Mouse (Mus musculus) limb, embryonic 12.5 days (tissue): Measurements from ENCODE around the gene Rbbp6. TPM values are rescaled to one million over a fixed set of nuclear protein-coding genes. Genes with fewer than 3 reads are reported as not detected.
A peak's percentile ranks its signal among the peaks of the same experiment; 100 is the strongest.

ENCODE experiments used
- ATAC-seq: fragments of 200-750 bp; cut with Nextera tagmentation; 2 replicates; pipeline ENCODE4 v1.8.0; 2017; ENCODE audit warnings: low read depth, moderate TSS enrichment; ENCODE audit not compliant: insufficient number of reproducible peaks, insufficient read depth, low FRiP score, low TSS enrichment
- H3K27ac ChIP-seq: fragments of 300-500 bp; sonication (generic); 2 replicates; pipeline ENCODE4 v1.5.1; 2016; ENCODE audit warnings: mild to moderate bottlenecking, moderate library complexity
- H3K27me3 ChIP-seq: fragments of 300-500 bp; sonication (generic); 2 replicates; pipeline ENCODE4 v1.6.1; 2016; ENCODE audit warnings: mild to moderate bottlenecking, moderate library complexity
- H3K36me3 ChIP-seq: fragments of 300-500 bp; sonication (generic); 2 replicates; pipeline ENCODE4 v1.6.1; 2016; ENCODE audit warnings: mild to moderate bottlenecking, moderate library complexity
- H3K4me1 ChIP-seq: fragments of 300-500 bp; sonication (generic); replicated peaks from 2 replicates; pipeline ENCODE4 v1.6.1; 2016
- H3K4me2 ChIP-seq: fragments of 300-500 bp; sonication (generic); 2 replicates; pipeline ENCODE4 v1.6.1; 2016; ENCODE audit warnings: mild to moderate bottlenecking, moderate library complexity
- H3K4me3 ChIP-seq: fragments of 300-500 bp; sonication (generic); replicated peaks from 2 replicates; pipeline ENCODE4 v1.5.1; 2016; ENCODE audit warnings: mild to moderate bottlenecking
- H3K9ac ChIP-seq: fragments of 300-500 bp; sonication (generic); replicated peaks from 2 replicates; pipeline ENCODE4 v1.6.1; 2016; ENCODE audit warnings: mild to moderate bottlenecking, moderate library complexity
- H3K9me3 ChIP-seq: fragments of 300-500 bp; sonication (generic); 2 replicates; pipeline ENCODE4 v1.6.1; 2016; ENCODE audit warnings: mild to moderate bottlenecking, moderate library complexity
- WGBS: fragments of 180-500 bp; shearing (Covaris S2); methylation state at CpG from one replicate; pipeline ENCODE4 v1.1.7; 2016; 5-methylcytosine and 5-hydroxymethylcytosine counted together
- polyA plus RNA-seq: library from polyadenylated mRNA; unstranded; fragments of >200 nt; fragmentation: Nextera tagmentation; extraction: Ambion mirVana; gene quantifications from 2 replicates; pipeline ENCODE4 v1.2.1, GENCODE M21; 2016

Rbbp6 gene
- polyA plus RNA-seq, 1 experiment from 2014 or later = 38.7 TPM

GRCm38 (mm10) chr7:123013466-123013865, 48.0 kb downstream of the Rbbp6 start:
- no peak overlapping the region for H3K4me2 ChIP-seq
- no peak overlapping the region for H3K9ac ChIP-seq
- no peaks in the 10 kb centered on the region for H3K4me1 ChIP-seq
- no peaks in the 10 kb centered on the region for H3K27me3 ChIP-seq
- 75% methylated on average over 5 of the region's 5 CpGs for WGBS
- no peaks in the 10 kb centered on the region for H3K9me3 ChIP-seq
- no peak overlapping the region for H3K27ac ChIP-seq
- H3K4me3 ChIP-seq = no peak overlapping the region
- no peak for ATAC-seq
- no peaks in the 10 kb centered on the region for H3K36me3 ChIP-seq

- Histone ChIP-seq H3K27me3 (no peaks in the 10 kb centered on the region), H3K4me2 (no peak overlapping the region), H3K9ac (no peak overlapping the region), H3K36me3 (no peaks in the 10 kb centered on the region), H3K4me3 (no peak overlapping the region), H3K9me3 (no peaks in the 10 kb centered on the region), H3K27ac (no peak overlapping the region), H3K4me1 (no peaks in the 10 kb centered on the region)
- ATAC-seq = no peak
- 83% methylated on average over 7 of the region's 7 CpGs for WGBS
These were observed 49.2 kb downstream of the Rbbp6 start for GRCm38 (mm10) chr7:123014729-123015128.

GRCm38 (mm10) chr7:123017627-123018026, 52.1 kb downstream of the Rbbp6 start:
- Histone ChIP-seq H3K4me2 (no peak overlapping the region), H3K9ac (no peak overlapping the region), H3K9me3 (no peaks in the 10 kb centered on the region), H3K4me1 (no peaks in the 10 kb centered on the region), H3K36me3 (no peaks in the 10 kb centered on the region), H3K27me3 (no peaks in the 10 kb centered on the region), H3K4me3 (no peak overlapping the region), H3K27ac (no peak overlapping the region)
- WGBS = 38% methylated on average over 3 of the region's 3 CpGs
- ATAC-seq = no peak

- WGBS = 75% methylated on average over 9 of the region's 9 CpGs
These were observed 59.6 kb downstream of the Rbbp6 start for GRCm38 (mm10) chr7:123025123-123025522.

GRCm38 (mm10) chr7:123030295-123030694, 64.8 kb downstream of the Rbbp6 start:
- H3K9me3 ChIP-seq = no peaks in the 10 kb centered on the region
- peaks cover 8% of the 10 kb centered on the region; the same call in 1 of the 2 replicates for H3K4me1 ChIP-seq
- 24% methylated on average over 13 of the region's 13 CpGs for WGBS
- H3K4me2 ChIP-seq = peak overlapping the region; percentile 82
- no peak overlapping the region; the same call in none of the 2 replicates for H3K27ac ChIP-seq
- peak overlapping the region; percentile 57; the same call in 1 of the 2 replicates for H3K9ac ChIP-seq
- no peak for ATAC-seq
- H3K4me3 ChIP-seq = peak overlapping the region; percentile 43
- no peaks in the 10 kb centered on the region; the same call in 1 of the 2 replicates for H3K27me3 ChIP-seq
- no peaks in the 10 kb centered on the region for H3K36me3 ChIP-seq

More at GRCm38 (mm10) chr7:123025123-123025522, 59.6 kb downstream of the Rbbp6 start:
- no peak overlapping the region for H3K4me3 ChIP-seq
- no peak for ATAC-seq
- H3K36me3 ChIP-seq = no peaks in the 10 kb centered on the region
- H3K4me2 ChIP-seq = no peak overlapping the region
- H3K27me3 ChIP-seq = no peaks in the 10 kb centered on the region
- no peak overlapping the region for H3K27ac ChIP-seq
- no peaks in the 10 kb centered on the region for H3K9me3 ChIP-seq
- no peak overlapping the region for H3K9ac ChIP-seq
- H3K4me1 ChIP-seq = no peaks in the 10 kb centered on the region; the same call in 1 of the 2 replicates

GRCm38 (mm10) chr7:123030709-123031181, 65.3 kb downstream of the Rbbp6 start:
- Histone ChIP-seq H3K9ac (peak overlapping the region; percentile 57; the same call in 1 of the 2 replicates), H3K27ac (peak overlapping the region; percentile 14)
- WGBS = under 1% methylated on average over 20 of the region's 21 CpGs

GRCm38 (mm10) chr7:123031211-123031743, 65.8 kb downstream of the Rbbp6 start:
- H3K4me2 ChIP-seq = peak overlapping the region; percentile 82
- 8% methylated on average over 12 of the region's 12 CpGs for WGBS
- ATAC-seq = peak; percentile 49
- H3K4me1 ChIP-seq = peaks cover 8% of the 10 kb centered on the region; the same call in 1 of the 2 replicates
- H3K9me3 ChIP-seq = no peaks in the 10 kb centered on the region
- peak overlapping the region; percentile 43 for H3K4me3 ChIP-seq
- peak overlapping the region; percentile 14; the same call in 1 of the 2 replicates for H3K27ac ChIP-seq
- H3K36me3 ChIP-seq = no peaks in the 10 kb centered on the region
- H3K27me3 ChIP-seq = no peaks in the 10 kb centered on the region; the same call in 1 of the 2 replicates
- H3K9ac ChIP-seq = peak overlapping the region; percentile 57

More at GRCm38 (mm10) chr7:123030709-123031181, 65.3 kb downstream of the Rbbp6 start:
- H3K36me3 ChIP-seq = no peaks in the 10 kb centered on the region
- peak; percentile 78 for ATAC-seq
- H3K9me3 ChIP-seq = no peaks in the 10 kb centered on the region
- no peaks in the 10 kb centered on the region; the same call in 1 of the 2 replicates for H3K27me3 ChIP-seq
- H3K4me3 ChIP-seq = peak overlapping the region; percentile 43
- peaks cover 8% of the 10 kb centered on the region; the same call in 1 of the 2 replicates for H3K4me1 ChIP-seq
- H3K4me2 ChIP-seq = peak overlapping the region; percentile 82

GRCm38 (mm10) chr7:123035314-123035713, 69.8 kb downstream of the Rbbp6 start:
- Histone ChIP-seq H3K4me1 (peaks cover 8% of the 10 kb centered on the region; the same call in 1 of the 2 replicates), H3K9me3 (no peaks in the 10 kb centered on the region), H3K27me3 (no peaks in the 10 kb centered on the region; the same call in 1 of the 2 replicates), H3K9ac (no peak overlapping the region), H3K4me2 (no peak overlapping the region), H3K27ac (no peak overlapping the region), H3K4me3 (no peak overlapping the region), H3K36me3 (no peaks in the 10 kb centered on the region)
- no peak for ATAC-seq
- 77% methylated on average over 8 of the region's 8 CpGs for WGBS

- Histone ChIP-seq H3K27ac (no peak overlapping the region), H3K4me3 (no peak overlapping the region), H3K4me2 (no peak overlapping the region), H3K36me3 (no peaks in the 10 kb centered on the region), H3K4me1 (0 out of 2 replicates have a peak, but pooled peaks cover 5% of the 10 kb centered on the region), H3K27me3 (no peaks in the 10 kb centered on the region), H3K9me3 (no peaks in the 10 kb centered on the region), H3K9ac (no peak overlapping the region)
- ATAC-seq = no peak
These were observed 73.8 kb downstream of the Rbbp6 start for GRCm38 (mm10) chr7:123039302-123039701.

- no peaks in the 10 kb centered on the region for H3K36me3 ChIP-seq
- no peaks in the 10 kb centered on the region for H3K27me3 ChIP-seq
- H3K4me2 ChIP-seq = no peak overlapping the region
- WGBS = 93% methylated on average over 3 of the region's 3 CpGs
- H3K4me3 ChIP-seq = no peak overlapping the region
- 0 out of 2 replicates have a peak, but pooled peaks cover 6% of the 10 kb centered on the region for H3K4me1 ChIP-seq
- ATAC-seq = no peak
- no peak overlapping the region for H3K27ac ChIP-seq
- peaks cover 5% of the 10 kb centered on the region; the same call in 1 of the 2 replicates for H3K9me3 ChIP-seq
- no peak overlapping the region for H3K9ac ChIP-seq
These were observed 79.7 kb downstream of the Rbbp6 start for GRCm38 (mm10) chr7:123045146-123045545.

GRCm38 (mm10) chr7:123046473-123047091, 81.1 kb downstream of the Rbbp6 start:
- no peak for ATAC-seq
- Histone ChIP-seq H3K9ac (no peak overlapping the region), H3K4me3 (no peak overlapping the region), H3K27me3 (no peaks in the 10 kb centered on the region), H3K36me3 (no peaks in the 10 kb centered on the region), H3K4me2 (no peak overlapping the region), H3K9me3 (peaks cover 5% of the 10 kb centered on the region; the same call in 1 of the 2 replicates), H3K27ac (no peak overlapping the region), H3K4me1 (0 out of 2 replicates have a peak, but pooled peaks cover 6% of the 10 kb centered on the region)
- 77% methylated on average over 13 of the region's 13 CpGs for WGBS
